Mouse (Mus musculus) embryonic facial prominence, embryonic 14.5 days (tissue): ENCODE measurements around the gene Bricd5. TPM values are rescaled to one million over a fixed set of nuclear protein-coding genes. Genes with fewer than 3 reads are reported as not detected.

Experiments used
- ATAC-seq: fragments of 200-750 bp; cut with Nextera tagmentation; 2 replicates; pipeline ENCODE4 v1.8.0; 2017; ENCODE audit warnings: low read depth, moderate number of reproducible peaks, moderate TSS enrichment
- DNase-seq: peaks from one replicate; pipeline ENCODE4 v3.0.0-alpha.2; 2015; ENCODE audit warnings: low spot score
- H3K27ac ChIP-seq: fragments of 300-500 bp; sonication (generic); replicated peaks from 2 replicates; pipeline ENCODE4 v1.5.1; 2014; ENCODE audit warnings: low read depth, mild to moderate bottlenecking, low read length, moderate library complexity
- H3K27me3 ChIP-seq: fragments of 300-500 bp; sonication (generic); replicated peaks from 2 replicates; pipeline ENCODE4 v1.6.1; 2014; ENCODE audit warnings: low read length; ENCODE audit not compliant: control insufficient read depth, insufficient read depth
- H3K36me3 ChIP-seq: fragments of 300-500 bp; sonication (generic); 2 replicates; pipeline ENCODE4 v1.6.1; 2014; ENCODE audit warnings: low read length, mixed read lengths; ENCODE audit not compliant: control insufficient read depth, insufficient read depth
- H3K4me1 ChIP-seq: fragments of 300-500 bp; sonication (generic); 2 replicates; pipeline ENCODE4 v1.6.1; 2014; ENCODE audit warnings: antibody characterized with exemption, low read length; ENCODE audit not compliant: control insufficient read depth, insufficient read depth
- H3K4me2 ChIP-seq: fragments of 300-500 bp; sonication (generic); 2 replicates; pipeline ENCODE4 v1.6.1; 2014; ENCODE audit warnings: low read depth, mild to moderate bottlenecking, low read length, moderate library complexity, mixed read lengths
- H3K4me3 ChIP-seq: fragments of 300-500 bp; sonication (generic); 2 replicates; pipeline ENCODE4 v1.5.1; 2014; ENCODE audit warnings: low read depth, mild to moderate bottlenecking, low read length
- H3K9ac ChIP-seq: fragments of 300-500 bp; sonication (generic); 2 replicates; pipeline ENCODE4 v1.6.1; 2014; ENCODE audit warnings: low read depth, mild to moderate bottlenecking, low read length, moderate library complexity, mixed read lengths
- H3K9me3 ChIP-seq: fragments of 300-500 bp; sonication (generic); 2 replicates; pipeline ENCODE4 v1.6.1; 2016; ENCODE audit warnings: low read length; ENCODE audit not compliant: control insufficient read depth
- WGBS: fragments of 180-500 bp; shearing (Covaris S2); extraction: QIAGEN DNeasy Blood & Tissue Kit; methylation state at CpG from one replicate; pipeline ENCODE4 v1.1.7; 2014; 5-methylcytosine and 5-hydroxymethylcytosine counted together
- polyA plus RNA-seq: library from polyadenylated mRNA; unstranded; fragments of >200 nt; fragmentation: Nextera tagmentation; extraction: Ambion mirVana; gene quantifications from 2 replicates; pipeline ENCODE4 v1.2.1, GENCODE M21; 2014

Bricd5 gene
- polyA plus RNA-seq, 1 experiment from 2014 or later: 2.0 TPM

- 91% methylated on average over 8 of the region's 8 CpGs for WGBS
- DNase-seq (no peak), ATAC-seq (no peak)
- Histone ChIP-seq H3K4me2 (no peak overlapping the region), H3K9me3 (no peaks in the 10 kb centered on the region), H3K4me3 (no peak overlapping the region), H3K36me3 (peaks cover 86% of the 10 kb centered on the region), H3K4me1 (no peaks in the 10 kb centered on the region), H3K27me3 (no peaks in the 10 kb centered on the region), H3K27ac (no peak overlapping the region), H3K9ac (no peak overlapping the region)
These were observed 33.3 kb upstream of the Bricd5 start for GRCm38 (mm10) chr17:24440377-24440776.

GRCm38 (mm10) chr17:24441148-24441547 is 32.5 kb upstream of the Bricd5 start:
- H3K9me3 ChIP-seq: no peaks in the 10 kb centered on the region
- DNase-seq: no peak
- no peak overlapping the region for H3K4me2 ChIP-seq
- no peaks in the 10 kb centered on the region for H3K27me3 ChIP-seq
- ATAC-seq: no peak
- H3K9ac ChIP-seq: no peak overlapping the region
- no peak overlapping the region for H3K4me3 ChIP-seq
- H3K27ac ChIP-seq: no peak overlapping the region
- peaks cover 86% of the 10 kb centered on the region for H3K36me3 ChIP-seq
- WGBS: 58% methylated on average over 2 of the region's 2 CpGs
- no peaks in the 10 kb centered on the region for H3K4me1 ChIP-seq

- DNase-seq: no peak
- ATAC-seq: no peak
- Histone ChIP-seq H3K27ac (no peak overlapping the region), H3K4me3 (no peak overlapping the region), H3K9ac (no peak overlapping the region), H3K9me3 (no peaks in the 10 kb centered on the region), H3K4me1 (no peaks in the 10 kb centered on the region), H3K27me3 (no peaks in the 10 kb centered on the region), H3K4me2 (no peak overlapping the region), H3K36me3 (peaks cover 91% of the 10 kb centered on the region)
- WGBS: 89% methylated on average over 14 of the region's 14 CpGs
These were observed 31.6 kb upstream of the Bricd5 start for GRCm38 (mm10) chr17:24442107-24442506.

GRCm38 (mm10) chr17:24442632-24443155 is 31.0 kb upstream of the Bricd5 start, which contains the start of gene Dnase1l2:
Gene Dnase1l2, minus strand, starts transcription at chr17:24443105.
- DNase-seq (no peak), ATAC-seq (0 out of 2 replicates have a peak, but pooled peaks have one; percentile 30)
- Histone ChIP-seq H3K27me3 (no peaks in the 10 kb centered on the region), H3K4me1 (no peaks in the 10 kb centered on the region), H3K4me2 (no peak within 1 kb of the TSS), H3K4me3 (no peak within 1 kb of the TSS), H3K9ac (no peak within 1 kb of the TSS), H3K36me3 (peaks cover 92% of the 10 kb centered on the region), H3K27ac (no peak within 1 kb of the TSS), H3K9me3 (no peaks in the 10 kb centered on the region)
- WGBS: 77% methylated on average over 7 of the region's 7 CpGs

GRCm38 (mm10) chr17:24443409-24443808 is 30.3 kb upstream of the Bricd5 start:
- Histone ChIP-seq H3K4me3 (no peak overlapping the region), H3K4me2 (no peak overlapping the region), H3K27ac (no peak overlapping the region), H3K9ac (no peak overlapping the region), H3K9me3 (no peaks in the 10 kb centered on the region), H3K4me1 (no peaks in the 10 kb centered on the region), H3K36me3 (peaks cover 92% of the 10 kb centered on the region), H3K27me3 (no peaks in the 10 kb centered on the region)
- DNase-seq (no peak), ATAC-seq (no peak)
- WGBS: 90% methylated on average over 4 of the region's 4 CpGs

GRCm38 (mm10) chr17:24446590-24446989 is 27.1 kb upstream of the Bricd5 start:
- Histone ChIP-seq H3K9ac (no peak overlapping the region), H3K4me2 (no peak overlapping the region), H3K9me3 (no peaks in the 10 kb centered on the region), H3K4me1 (no peaks in the 10 kb centered on the region), H3K27me3 (no peaks in the 10 kb centered on the region), H3K36me3 (peaks cover 84% of the 10 kb centered on the region), H3K4me3 (no peak overlapping the region), H3K27ac (no peak overlapping the region)
- 93% methylated on average over 8 of the region's 8 CpGs for WGBS
- ATAC-seq (no peak), DNase-seq (no peak)

GRCm38 (mm10) chr17:24449507-24449906 is 24.2 kb upstream of the Bricd5 start:
- 96% methylated on average over 6 of the region's 6 CpGs for WGBS
- Histone ChIP-seq H3K9ac (no peak overlapping the region), H3K4me2 (no peak overlapping the region), H3K9me3 (no peaks in the 10 kb centered on the region), H3K36me3 (peaks cover 61% of the 10 kb centered on the region), H3K27ac (no peak overlapping the region), H3K4me3 (no peak overlapping the region), H3K27me3 (no peaks in the 10 kb centered on the region), H3K4me1 (peaks cover 8% of the 10 kb centered on the region; the same call in 1 of the 2 replicates)
- DNase-seq (no peak), ATAC-seq (no peak)

GRCm38 (mm10) chr17:24451220-24451619 is 22.5 kb upstream of the Bricd5 start:
- Histone ChIP-seq H3K4me3 (no peak overlapping the region), H3K36me3 (peaks cover 44% of the 10 kb centered on the region), H3K4me1 (peaks cover 11% of the 10 kb centered on the region; the same call in 1 of the 2 replicates), H3K9me3 (no peaks in the 10 kb centered on the region), H3K27ac (no peak overlapping the region), H3K4me2 (no peak overlapping the region), H3K9ac (no peak overlapping the region), H3K27me3 (no peaks in the 10 kb centered on the region)
- ATAC-seq (no peak), DNase-seq (no peak)
- WGBS: 99% methylated on average over 6 of the region's 6 CpGs

- peak overlapping the region; percentile 60; the same call in 1 of the 2 replicates for H3K4me2 ChIP-seq
- 87% methylated on average over 2 of the region's 2 CpGs for WGBS
These were observed 20.3 kb upstream of the Bricd5 start for GRCm38 (mm10) chr17:24453372-24453771.

More at GRCm38 (mm10) chr17:24453372-24453771, 20.3 kb upstream of the Bricd5 start:
- Histone ChIP-seq H3K9ac (no peak overlapping the region), H3K27me3 (no peaks in the 10 kb centered on the region), H3K4me3 (no peak overlapping the region), H3K4me1 (peaks cover 11% of the 10 kb centered on the region; the same call in 1 of the 2 replicates), H3K27ac (no peak overlapping the region), H3K9me3 (no peaks in the 10 kb centered on the region), H3K36me3 (peaks cover 23% of the 10 kb centered on the region)
- DNase-seq (no peak), ATAC-seq (no peak)
